Mouse (Mus musculus) Patski (cell line): ENCODE measurements around the gene Ppa2. TPM values are rescaled to one million over a fixed set of nuclear protein-coding genes. Genes with fewer than 3 reads are reported as not detected.

Experiments used
- ATAC-seq: fragments of 100-300 bp; one replicate; pipeline ENCODE4 v1.8.0; 2021
- CTCF ChIA-PET: fragments of 350-600 bp; sonication (Branson Sonifier 250); formaldehyde crosslinking; loops from one replicate; lab custom pipeline; 2022; ENCODE audit warnings: inconsistent platforms; lab: Charles Lee
- POLR2A ChIA-PET: fragments of 350-600 bp; sonication (Branson Sonifier 250); formaldehyde crosslinking; loops from one replicate; lab custom pipeline; 2022; ENCODE audit warnings: antibody characterized with exemption, inconsistent platforms; lab: Charles Lee
- DNase-seq: peaks from one replicate; pipeline ENCODE4 v3.0.0-alpha.2; 2011; ENCODE audit warnings: low read depth, low spot score
- H3K27me3 ChIP-seq: fragments of 371-371 bp; one replicate; pipeline ENCODE4 v1.5.1; 2021
- CTCF ChIP-seq: fragments of 100-300 bp; IDR thresholded peaks from one replicate; pipeline ENCODE4 v1.5.1; 2021
- in situ Hi-C: fragments of 300-500 bp; cut with MboI; formaldehyde crosslinking; loops from 3 replicates; pipeline ENCODE4 v1.11.1; 2018; ENCODE audit warnings: low pct_unique_long_range_greater_than_20kb, mixed read lengths
- polyA plus RNA-seq: library from polyadenylated mRNA; unstranded; gene quantifications from one replicate; pipeline ENCODE4 v1.2.3, GENCODE M21; 2021

The Ppa2 gene
- polyA plus RNA-seq, 1 experiment from 2014 or later: 111 TPM

DNA sequence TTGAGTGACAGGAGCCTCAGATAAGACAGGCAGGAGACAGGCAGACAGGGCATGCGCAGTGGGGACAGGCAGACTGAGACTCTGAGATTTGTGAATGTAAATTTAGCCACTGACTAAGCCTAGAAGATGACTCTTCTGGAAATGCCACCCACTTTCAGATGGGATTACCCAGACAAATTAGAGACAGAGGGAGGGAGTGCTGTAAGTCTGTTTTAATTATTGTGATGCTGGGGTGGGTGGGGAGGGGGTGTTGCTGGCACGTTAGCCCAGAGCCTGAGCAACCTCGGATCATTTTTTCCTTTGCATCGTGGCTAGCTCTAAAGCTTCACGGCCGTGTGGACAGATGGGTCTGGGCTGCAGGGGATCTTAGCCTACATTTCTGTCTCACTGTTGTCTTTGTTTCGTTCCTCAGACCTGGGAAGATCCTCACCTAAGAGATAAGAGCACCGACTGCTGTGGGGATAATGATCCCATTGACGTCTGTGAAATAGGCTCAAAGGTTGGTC, 29.0 kb downstream of the Ppa2 start:
- no peak for TF ChIP-seq CTCF
- DNase-seq (no peak), ATAC-seq (no peak)
- CTCF ChIA-PET: interaction anchor here (1.1 to 2.2 kb wide), 2 partner anchors 10 to 16 kb away, joined by 3 to 9 read pairs; no protein-coding TSS in a partner anchor
- POLR2A ChIA-PET: no interaction called here
- H3K27me3 ChIP-seq: no peaks in the 10 kb centered on the region
- in situ Hi-C loops: loop anchor here (25.0 kb wide), 1 partner anchor 1298 kb away; no protein-coding TSS in a partner anchor

- ChIA-PET POLR2A (no interaction called here), CTCF (interaction anchor here (1.1 to 1.4 kb wide), 2 partner anchors 14 to 16 kb away, joined by 3 read pairs; no protein-coding TSS in a partner anchor)
- in situ Hi-C loops: loop anchor here (25.0 kb wide), 1 partner anchor 1298 kb away; no protein-coding TSS in a partner anchor
- ATAC-seq (no peak), DNase-seq (no peak)
- no peaks in the 10 kb centered on the region for H3K27me3 ChIP-seq
- TF ChIP-seq CTCF: no peak
These were observed 29.5 kb downstream of the Ppa2 start for GRCm38 (mm10) chr3:133339411-133339823.

DNA sequence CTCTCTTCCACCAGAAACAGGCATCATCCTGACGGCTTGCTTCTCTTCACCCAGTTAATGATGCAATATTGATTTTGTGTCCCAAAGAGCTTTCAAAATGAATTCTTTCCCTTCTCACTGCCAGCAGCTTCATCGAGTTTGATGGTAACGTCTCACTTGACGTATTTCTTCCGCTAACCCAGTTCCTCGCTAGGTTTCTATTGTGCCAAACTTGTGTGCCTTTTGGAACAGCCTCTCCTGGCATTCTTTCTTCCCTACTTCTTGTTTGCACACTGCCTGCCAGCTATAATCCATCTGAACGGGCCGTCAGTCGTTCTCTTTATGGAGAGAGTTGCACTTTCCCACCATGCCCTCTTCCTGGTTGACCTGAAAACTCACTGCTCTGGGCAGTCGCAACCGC, 31.2 kb downstream of the Ppa2 start:
- ATAC-seq: no peak
- CTCF ChIA-PET: interaction anchor here (1.0 to 1.5 kb wide), 3 partner anchors 10 to 30 kb away, joined by 3 read pairs; no protein-coding TSS in a partner anchor
- DNase-seq: no peak
- TF ChIP-seq CTCF: no peak
- in situ Hi-C loops: loop anchor here (25.0 kb wide), 1 partner anchor 1296 kb away; no protein-coding TSS in a partner anchor
- POLR2A ChIA-PET: no interaction called here
- H3K27me3 ChIP-seq: no peaks in the 10 kb centered on the region

DNA sequence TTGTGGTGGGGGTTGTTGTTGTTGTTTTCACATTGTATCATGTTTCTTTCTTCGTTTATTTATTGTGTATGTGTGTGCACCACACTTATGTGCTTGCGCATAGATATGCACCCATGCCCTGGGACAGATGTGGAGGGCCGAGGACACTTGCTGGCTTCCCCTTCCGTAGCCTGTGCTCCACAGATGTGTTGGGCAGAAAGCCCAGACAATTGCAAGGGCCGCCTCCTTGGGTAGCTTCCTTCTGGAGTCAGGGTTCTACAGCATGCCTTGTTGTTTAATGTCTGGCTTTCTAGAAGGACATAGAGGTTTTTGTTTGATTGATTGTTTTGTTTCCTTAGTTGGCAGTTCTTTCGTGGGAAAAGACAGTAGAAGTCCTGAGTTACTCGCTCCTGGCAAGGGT, 37.6 kb downstream of the Ppa2 start:
- in situ Hi-C loops: loop anchor here (25.0 kb wide), 1 partner anchor 1290 kb away; no protein-coding TSS in a partner anchor
- no peak for DNase-seq
- POLR2A ChIA-PET: no interaction called here
- ATAC-seq: no peak
- CTCF ChIA-PET: no interaction called here
- TF ChIP-seq CTCF: no peak
- no peaks in the 10 kb centered on the region for H3K27me3 ChIP-seq

DNA sequence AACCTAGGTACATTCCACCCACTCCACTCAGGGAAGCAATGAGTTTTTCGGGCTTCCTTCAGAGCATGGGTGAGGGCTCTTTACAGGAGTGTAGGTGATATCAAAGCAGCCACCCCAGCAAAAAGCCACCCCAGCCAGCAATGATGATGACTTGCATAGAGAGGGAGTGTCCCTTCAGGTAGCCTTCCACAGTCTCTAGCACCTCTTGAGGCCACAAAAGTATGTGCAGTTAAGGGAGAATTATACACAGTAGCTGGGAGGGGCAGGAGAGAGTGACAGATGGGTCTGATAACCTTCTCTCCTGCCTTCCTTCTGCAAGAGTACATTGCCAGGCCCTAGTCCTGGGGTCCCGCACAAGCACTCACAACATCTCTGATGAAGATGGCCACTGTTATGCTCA, 38.9 kb downstream of the Ppa2 start:
- ChIA-PET CTCF (no interaction called here), POLR2A (interaction anchor here (1.1 kb wide), 1 partner anchor 15 kb away, joined by 3 read pairs; no protein-coding TSS in a partner anchor)
- in situ Hi-C loops: loop anchor here (25.0 kb wide), 1 partner anchor 1288 kb away; no protein-coding TSS in a partner anchor

GRCm38 (mm10) chr3:133357426-133357974, 47.6 kb downstream of the Ppa2 start:
- POLR2A ChIA-PET: no interaction called here
- ATAC-seq: no peak
- CTCF ChIA-PET: no interaction called here
- in situ Hi-C loops: no loop called here
- TF ChIP-seq CTCF: no peak
- DNase-seq: no peak
- H3K27me3 ChIP-seq: no peaks in the 10 kb centered on the region

More for the DNA sequence above, 38.9 kb downstream of the Ppa2 start:
- ATAC-seq (no peak), DNase-seq (no peak)
- H3K27me3 ChIP-seq: no peaks in the 10 kb centered on the region
- no peak for TF ChIP-seq CTCF

DNA sequence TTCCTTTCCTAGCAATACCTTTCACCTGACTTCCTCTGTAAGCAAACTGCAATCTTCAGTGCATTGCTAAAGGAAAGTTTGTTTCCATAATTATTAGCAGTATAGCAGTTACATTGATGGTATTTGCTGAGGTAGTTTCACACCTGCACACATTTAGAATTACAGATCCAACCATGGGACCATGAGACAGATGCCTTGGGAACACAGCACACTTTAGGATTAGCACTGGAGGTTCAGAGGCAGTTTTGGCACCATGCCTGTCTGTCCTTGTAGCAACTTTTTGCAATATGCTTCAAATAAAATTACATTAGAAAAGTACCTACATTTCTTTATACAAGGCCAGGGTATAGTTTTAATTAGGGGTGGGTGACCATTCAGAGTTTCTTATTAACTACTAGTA, 48.1 kb downstream of the Ppa2 start:
- ATAC-seq (no peak), DNase-seq (no peak)
- in situ Hi-C loops: no loop called here
- no peak for TF ChIP-seq CTCF
- H3K27me3 ChIP-seq: no peaks in the 10 kb centered on the region
- ChIA-PET POLR2A (no interaction called here), CTCF (no interaction called here)

GRCm38 (mm10) chr3:133361406-133361805, 51.5 kb downstream of the Ppa2 start:
- POLR2A ChIA-PET: no interaction called here
- ATAC-seq (no peak), DNase-seq (no peak)
- CTCF ChIA-PET: interaction anchor here (0.6 to 1.3 kb wide), 2 partner anchors 13 to 48 kb away, joined by 3 read pairs; no protein-coding TSS in a partner anchor
- TF ChIP-seq CTCF: no peak
- in situ Hi-C loops: no loop called here
- H3K27me3 ChIP-seq: no peaks in the 10 kb centered on the region

- in situ Hi-C loops: no loop called here
- CTCF ChIA-PET: interaction anchor here (1.5 to 3.2 kb wide), 3 partner anchors 10 to 1280 kb away, joined by 4 to 12 read pairs (median 5); no protein-coding TSS in a partner anchor
- no peak for DNase-seq
- no peaks in the 10 kb centered on the region for H3K27me3 ChIP-seq
- no peak for ATAC-seq
- POLR2A ChIA-PET: interaction anchor here (0.9 kb wide), 1 partner anchor 15 kb away, joined by 3 read pairs; no protein-coding TSS in a partner anchor
- TF ChIP-seq CTCF: no peak
These were observed 54.2 kb downstream of the Ppa2 start for GRCm38 (mm10) chr3:133364138-133364537.

GRCm38 (mm10) chr3:133366096-133366495, 56.2 kb downstream of the Ppa2 start:
- ChIA-PET POLR2A (no interaction called here), CTCF (interaction anchor here (1.0 to 3.2 kb wide), 3 partner anchors 11 to 69 kb away, joined by 3 to 12 read pairs (median 3); no protein-coding TSS in a partner anchor)
- no peak for DNase-seq
- no peaks in the 10 kb centered on the region for H3K27me3 ChIP-seq
- ATAC-seq: no peak
- in situ Hi-C loops: no loop called here
- TF ChIP-seq CTCF: no peak

- CTCF ChIA-PET: no interaction called here
- no peak for ATAC-seq
- POLR2A ChIA-PET: no interaction called here
These were observed 68.3 kb downstream of the Ppa2 start for GRCm38 (mm10) chr3:133378174-133378573.

More at GRCm38 (mm10) chr3:133378174-133378573, 68.3 kb downstream of the Ppa2 start:
- in situ Hi-C loops: no loop called here
- TF ChIP-seq CTCF: no peak
- no peaks in the 10 kb centered on the region for H3K27me3 ChIP-seq
- no peak for DNase-seq
